ENCODE assay signal across 8 mouse cellular contexts in the genomic region with DNA sequence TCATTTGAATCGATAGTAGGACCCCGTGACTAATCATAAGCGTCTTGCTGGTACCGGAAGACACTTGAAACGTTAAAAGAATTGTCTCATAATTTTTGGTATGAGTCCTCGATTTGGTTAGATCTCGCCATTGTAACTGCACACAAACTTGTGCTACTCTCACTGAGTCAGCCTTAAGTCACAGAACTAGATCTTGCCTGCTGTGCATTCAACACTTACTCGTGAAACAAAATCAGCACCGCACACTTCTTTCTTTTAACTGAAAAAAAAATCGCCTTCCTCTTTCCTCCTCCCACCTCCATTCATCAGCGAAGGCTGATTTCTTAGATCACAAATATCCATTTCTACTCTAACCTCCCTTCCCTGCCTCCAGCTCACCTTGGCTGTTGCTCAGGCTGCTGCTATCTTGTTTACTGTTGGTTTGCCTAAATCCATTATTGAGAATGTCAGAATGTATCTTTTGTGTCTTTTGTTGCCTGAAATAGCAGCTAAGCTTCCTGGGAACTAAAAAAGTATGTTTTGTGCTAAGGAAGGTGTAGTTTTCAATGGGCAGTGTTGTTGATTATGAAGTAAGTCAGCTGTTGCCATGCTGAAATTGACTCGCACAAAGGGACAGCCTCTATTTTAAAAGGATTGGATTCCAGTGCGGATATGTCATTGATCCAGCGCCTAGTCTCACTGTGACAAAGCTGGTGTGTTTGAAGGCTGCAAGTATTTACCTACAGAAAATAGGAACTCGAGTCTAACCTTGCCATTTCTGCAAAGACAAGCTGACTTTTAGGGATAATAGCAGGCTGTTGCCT. TPM values are rescaled to one million over a fixed set of nuclear protein-coding genes. Genes with fewer than 3 reads are reported as not detected.
DNase-seq lines count a peak whose midpoint lies in the region; ATAC-seq and TF ChIP-seq lines count a peak whose summit lies in the region.

No protein-coding gene starts in this region.

- H3K36me3 ChIP-seq in kidney, embryonic 16.5 days (ENCODE audit: insufficient read depth, low read length) = no peaks in the 10 kb centered on the region
- H3K36me3 ChIP-seq in hindbrain, embryonic 12.5 days = no peaks in the 10 kb centered on the region
- H3K36me3 ChIP-seq in midbrain, embryonic 14.5 days (ENCODE audit: control insufficient read depth, insufficient read depth, low read length) = no peaks in the 10 kb centered on the region

- H3K9me3 ChIP-seq in kidney, embryonic 16.5 days (ENCODE audit: low read length) = no peaks in the 10 kb centered on the region
- no peaks in the 10 kb centered on the region for H3K9me3 ChIP-seq in hindbrain, embryonic 12.5 days (replicated peaks)
- no peaks in the 10 kb centered on the region for H3K9me3 ChIP-seq in midbrain, embryonic 14.5 days (ENCODE audit: control insufficient read depth, low read length)

- peak overlapping the region; percentile 89 for H3K27ac ChIP-seq in kidney, embryonic 16.5 days (ENCODE audit: low read length)
- peak overlapping the region; percentile 80; the same call in 1 of the 2 replicates for H3K27ac ChIP-seq in bone marrow, adult 2 months (ENCODE audit: control insufficient read depth, insufficient read depth, low read depth, low read length, poor library complexity)
- H3K27ac ChIP-seq in hindbrain, embryonic 12.5 days = peak overlapping the region; percentile 93
- H3K27ac ChIP-seq in midbrain, embryonic 14.5 days (replicated peaks; ENCODE audit: low read depth, low read length) = 0 out of 2 replicates have a peak overlapping the region, but pooled peaks have one; percentile 14

- H3K4me1 ChIP-seq in kidney, embryonic 16.5 days (ENCODE audit: insufficient read depth, low read length) = peaks cover 14% of the 10 kb centered on the region
- H3K4me1 ChIP-seq in bone marrow, adult 2 months (ENCODE audit: control insufficient read depth, insufficient read depth, low read length) = no peaks in the 10 kb centered on the region; the same call in 1 of the 2 replicates
- H3K4me1 ChIP-seq in hindbrain, embryonic 12.5 days = peaks cover 15% of the 10 kb centered on the region
- peaks cover 11% of the 10 kb centered on the region for H3K4me1 ChIP-seq in midbrain, embryonic 14.5 days (ENCODE audit: control insufficient read depth, insufficient read depth, low read length)

- TF ChIP-seq CTCF in bone marrow, adult 2 months (IDR thresholded peaks at IDR 0.05; ENCODE audit: control insufficient read depth, insufficient read depth, low read length) = no peak

- H3K4me3 ChIP-seq in kidney, embryonic 16.5 days (ENCODE audit: low read length) = peak overlapping the region; percentile 93
- H3K4me3 ChIP-seq in bone marrow, adult 2 months (replicated peaks; ENCODE audit: control insufficient read depth, low read depth, low read length) = peak overlapping the region; percentile 81
- peak overlapping the region; percentile 84 for H3K4me3 ChIP-seq in hindbrain, embryonic 12.5 days
- H3K4me3 ChIP-seq in midbrain, embryonic 14.5 days (replicated peaks; ENCODE audit: low read depth, low read length) = peak overlapping the region; percentile 75

- WGBS in kidney, embryonic 16.5 days = 6% methylated on average over 15 of the region's 15 CpGs
- WGBS in bone marrow, adult 2 months = 12% methylated on average over 15 of the region's 15 CpGs
- WGBS in hindbrain, embryonic 12.5 days = 4% methylated on average over 15 of the region's 15 CpGs
- 2% methylated on average over 15 of the region's 15 CpGs for WGBS in midbrain, embryonic 14.5 days

- DNase-seq in kidney, postnatal 10 days = no peak
- DNase-seq in midbrain, embryonic 14.5 days = peak; percentile 55
- no peak for DNase-seq in layer of hippocampus, adult 9-11 months
- DNase-seq in urinary bladder, adult 18-20 months (ENCODE audit: low spot score in 2 of 2) = no peak
- DNase-seq in urinary bladder, postnatal 14 days (ENCODE audit: low spot score) = no peak

- peak overlapping the region; percentile 69 for H3K4me2 ChIP-seq in kidney, embryonic 16.5 days (replicated peaks; ENCODE audit: low read depth, low read length)
- H3K4me2 ChIP-seq in hindbrain, embryonic 12.5 days (replicated peaks) = peak overlapping the region; percentile 78
- H3K4me2 ChIP-seq in midbrain, embryonic 14.5 days (ENCODE audit: low read length) = peak overlapping the region; percentile 79

- H3K27me3 ChIP-seq in kidney, embryonic 16.5 days (ENCODE audit: insufficient read depth, low read length) = no peaks in the 10 kb centered on the region
- H3K27me3 ChIP-seq in hindbrain, embryonic 12.5 days = no peaks in the 10 kb centered on the region
- H3K27me3 ChIP-seq in midbrain, embryonic 14.5 days (ENCODE audit: control insufficient read depth, insufficient read depth, low read length) = 0 out of 2 replicates have a peak, but pooled peaks cover 4% of the 10 kb centered on the region

- no peak for ATAC-seq in kidney, embryonic 16.5 days (ENCODE audit: low FRiP score, low TSS enrichment)
- no peak for ATAC-seq in hindbrain, embryonic 12.5 days (ENCODE audit: low FRiP score)
- no peak for ATAC-seq in midbrain, embryonic 14.5 days (ENCODE audit: low FRiP score, low TSS enrichment)

- H3K9ac ChIP-seq in kidney, embryonic 16.5 days (replicated peaks; ENCODE audit: low read length) = peak overlapping the region; percentile 90
- peak overlapping the region; percentile 93 for H3K9ac ChIP-seq in hindbrain, embryonic 12.5 days
- H3K9ac ChIP-seq in midbrain, embryonic 14.5 days (replicated peaks; ENCODE audit: low read length) = peak overlapping the region; percentile 96

- TF ChIP-seq POLR2A in bone marrow, adult 2 months (IDR thresholded peaks at IDR 0.05; ENCODE audit: borderline replicate concordance, control insufficient read depth, low read depth, low read length) = no peak

RNA-seq across cellular contexts. Expression of gene Cers6, which starts 1.4 kb away (rescaled TPM):
- polyA plus RNA-seq in kidney, embryonic 16.5 days (2015; fragmentation: Nextera tagmentation; extraction: Ambion mirVana) = 29.2 and 34.9 TPM in 2 replicates
- polyA plus RNA-seq in bone marrow, adult 2 months (2011; ENCODE audit: insufficient read depth, insufficient read length, low replicate concordance, missing spikeins) = 3.4 and 23.8 TPM in 2 replicates
- polyA plus RNA-seq in hindbrain, embryonic 12.5 days (2016; fragmentation: Nextera tagmentation; extraction: Ambion mirVana) = 61.2 and 80.7 TPM in 2 replicates
- 84.3 and 88.4 TPM in 2 replicates for polyA plus RNA-seq in midbrain, embryonic 14.5 days (2014; fragmentation: Nextera tagmentation; extraction: Ambion mirVana)

Comparison
In these comparisons a context has a peak if more than half of its experiments do, and no peak if none do; other contexts are left out.
1. H3K27ac ChIP-seq: peak in every context shown above with its lines; median percentile 93 in hindbrain, embryonic 12.5 days; 89 in kidney, embryonic 16.5 days; 80 in bone marrow, adult 2 months; 14 in midbrain, embryonic 14.5 days.